Mouse (Mus musculus) cerebellum, adult 9-11 months (tissue): ENCODE data around the gene Fbxw11.
A peak's percentile ranks its signal among the peaks of the same experiment; 100 is the strongest.
"Not testable (repeated sequence)": the region's sequence is repeated elsewhere in the genome, so short reads cannot be mapped to it uniquely, and the experiment has no call there.

ENCODE experiments used
- DNase-seq: peaks from one replicate; pipeline ENCODE4 v3.0.0; 2022

Fbxw11 gene

DNA sequence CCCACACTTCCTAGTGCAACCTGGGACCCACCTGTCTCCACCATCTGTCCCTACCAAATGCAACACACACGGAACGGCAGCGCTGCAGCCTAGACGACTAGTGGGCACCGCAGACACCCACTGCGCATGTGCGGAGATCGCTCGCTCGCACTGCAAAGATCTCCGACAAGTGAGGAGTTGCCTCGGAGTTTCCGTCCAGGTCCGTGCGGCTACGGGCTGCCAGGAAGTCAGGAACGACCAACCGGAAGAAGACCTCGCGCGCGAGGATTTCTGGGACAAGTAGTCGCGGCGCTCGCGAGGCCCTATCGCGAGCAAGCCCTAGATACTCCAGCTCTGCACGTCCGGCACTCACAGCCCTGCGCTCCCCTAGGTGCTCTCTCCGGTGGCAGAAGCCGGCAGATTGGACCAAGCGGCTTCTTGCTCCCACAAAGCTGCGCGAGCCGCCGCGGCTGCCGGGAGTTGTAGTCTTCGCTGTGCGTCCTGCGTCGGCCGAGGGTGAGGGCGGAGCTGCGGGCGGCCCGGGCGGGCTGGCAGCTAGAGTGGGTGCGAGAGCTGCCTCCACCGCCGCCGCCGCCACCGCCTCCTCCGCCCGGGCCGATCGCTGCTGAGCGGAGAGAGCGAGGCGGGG, at the start of gene Fbxw11:
Fbxw11 (plus strand) TSS at position 476 of the 628 bp plus-strand sequence.
- DNase-seq = peak; percentile 99

DNA sequence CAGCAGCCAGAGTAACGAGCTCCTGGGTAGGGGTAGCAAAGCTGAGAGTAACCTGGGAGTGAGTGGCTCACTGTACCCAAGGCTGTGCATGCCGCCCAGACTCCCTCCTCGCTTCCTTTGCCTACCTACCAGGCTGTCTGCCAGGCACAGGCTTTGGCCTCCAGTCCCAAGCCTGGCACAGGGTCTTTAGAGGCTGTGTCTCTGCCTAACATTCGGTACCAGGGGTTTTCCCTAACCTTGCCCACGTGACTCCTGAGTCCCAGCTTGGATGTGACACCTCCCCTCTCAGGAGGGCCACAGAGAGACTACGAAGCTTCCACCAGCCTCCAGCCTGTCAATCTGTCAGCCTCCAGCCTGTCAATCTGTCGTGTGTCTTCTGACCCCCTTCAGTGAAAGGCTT, 49.4 kb upstream of the Fbxw11 start:
- DNase-seq = peak; percentile 71

DNA sequence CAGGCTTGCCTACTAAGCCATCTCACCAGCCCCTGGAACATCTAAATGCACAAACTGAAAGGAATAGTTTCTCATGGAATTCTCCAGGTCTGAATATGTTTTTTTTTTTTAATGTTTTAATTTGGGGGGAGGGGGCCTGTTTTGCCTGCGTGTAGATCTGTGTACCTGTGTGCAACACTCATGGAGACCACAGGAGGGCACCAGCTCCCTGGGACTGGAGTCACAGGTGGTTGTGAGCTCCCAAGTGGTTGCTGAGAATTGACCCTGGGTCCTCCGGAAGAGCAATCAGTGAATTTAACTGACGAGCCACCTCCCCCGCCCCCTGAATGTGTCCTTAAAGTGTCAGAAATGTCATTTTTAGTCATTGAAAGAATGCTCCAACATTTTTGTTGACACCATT, 48.4 kb upstream of the Fbxw11 start:
- DNase-seq = no peak

DNA sequence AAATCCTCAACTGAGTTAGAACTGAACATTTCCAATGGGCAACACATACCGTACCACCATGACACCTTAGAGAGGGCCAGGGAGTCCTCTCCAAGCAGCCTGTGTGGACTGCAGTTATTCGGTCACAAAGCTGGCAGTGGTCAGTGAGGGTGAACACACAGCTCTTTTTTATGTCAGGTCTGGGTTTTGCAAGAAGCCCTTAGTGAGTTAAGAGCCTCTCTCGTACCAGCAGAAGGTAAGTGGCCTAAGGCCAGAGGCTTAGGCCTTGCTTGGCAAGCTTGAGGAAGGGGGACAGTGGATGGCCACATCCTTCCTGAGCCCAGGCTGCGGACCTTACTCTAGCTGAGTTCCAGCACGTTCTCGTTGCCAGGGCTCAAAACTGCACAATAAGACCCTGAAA, 42.2 kb upstream of the Fbxw11 start:
- no peak for DNase-seq

DNA sequence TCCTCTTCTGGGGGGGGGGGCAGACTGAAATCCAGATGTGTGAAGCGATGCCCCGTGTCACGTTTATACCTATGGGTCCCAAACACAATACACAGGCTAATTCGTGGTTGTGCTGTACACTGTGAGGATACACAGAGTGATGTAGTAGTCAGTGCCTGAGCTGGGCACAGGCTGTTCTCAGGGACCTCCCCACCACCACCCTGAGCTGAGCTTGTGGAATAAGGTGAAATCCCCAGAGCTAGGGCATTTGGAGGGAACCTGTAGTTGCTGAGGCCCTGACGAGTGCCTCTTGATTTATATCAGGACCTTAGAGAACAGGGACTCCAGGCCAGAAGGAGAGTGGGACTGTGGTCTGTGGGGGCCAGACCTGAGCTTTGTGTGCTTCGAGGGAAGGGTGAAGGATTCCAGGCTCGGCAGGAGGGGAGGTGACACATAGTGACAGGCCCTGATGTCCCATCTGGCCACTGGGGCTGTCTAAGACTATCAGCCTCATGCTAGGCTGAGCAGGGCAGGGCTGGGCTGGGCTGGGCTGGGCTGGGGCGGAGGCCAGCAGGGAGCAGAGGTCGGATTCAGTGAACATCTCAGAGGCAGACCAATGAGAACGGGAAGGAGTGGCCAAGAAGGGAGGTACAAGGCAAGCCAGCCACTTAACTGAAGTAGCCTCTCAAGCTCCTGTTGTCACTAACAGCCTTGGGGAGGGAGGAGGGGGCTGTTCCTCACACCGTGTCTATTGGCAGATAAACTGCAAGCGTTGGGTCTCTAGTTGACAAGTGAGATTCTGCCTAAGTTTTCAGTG, 40.8 kb upstream of the Fbxw11 start:
- DNase-seq = peak; percentile 60

DNA sequence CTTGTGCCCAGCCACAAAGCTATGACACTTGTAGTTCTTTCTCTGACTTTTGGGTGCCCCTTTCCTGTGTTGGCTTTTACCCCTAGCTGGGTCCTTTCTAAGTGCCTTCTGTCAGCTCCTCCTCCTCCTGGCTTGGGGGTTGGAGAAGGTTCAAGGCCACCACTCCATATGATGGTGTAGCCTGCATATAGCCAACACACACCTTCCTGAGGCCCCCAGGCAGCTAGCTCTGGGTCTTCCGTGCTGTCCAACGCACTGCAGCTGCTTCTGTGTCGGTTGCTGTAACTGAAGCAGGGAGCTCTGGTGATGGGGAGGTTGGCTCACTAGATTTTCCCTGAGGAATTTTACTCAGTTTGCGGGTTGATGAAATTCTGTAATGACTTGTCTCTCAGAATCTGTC, 37.9 kb upstream of the Fbxw11 start:
- DNase-seq = peak; percentile 44

DNA sequence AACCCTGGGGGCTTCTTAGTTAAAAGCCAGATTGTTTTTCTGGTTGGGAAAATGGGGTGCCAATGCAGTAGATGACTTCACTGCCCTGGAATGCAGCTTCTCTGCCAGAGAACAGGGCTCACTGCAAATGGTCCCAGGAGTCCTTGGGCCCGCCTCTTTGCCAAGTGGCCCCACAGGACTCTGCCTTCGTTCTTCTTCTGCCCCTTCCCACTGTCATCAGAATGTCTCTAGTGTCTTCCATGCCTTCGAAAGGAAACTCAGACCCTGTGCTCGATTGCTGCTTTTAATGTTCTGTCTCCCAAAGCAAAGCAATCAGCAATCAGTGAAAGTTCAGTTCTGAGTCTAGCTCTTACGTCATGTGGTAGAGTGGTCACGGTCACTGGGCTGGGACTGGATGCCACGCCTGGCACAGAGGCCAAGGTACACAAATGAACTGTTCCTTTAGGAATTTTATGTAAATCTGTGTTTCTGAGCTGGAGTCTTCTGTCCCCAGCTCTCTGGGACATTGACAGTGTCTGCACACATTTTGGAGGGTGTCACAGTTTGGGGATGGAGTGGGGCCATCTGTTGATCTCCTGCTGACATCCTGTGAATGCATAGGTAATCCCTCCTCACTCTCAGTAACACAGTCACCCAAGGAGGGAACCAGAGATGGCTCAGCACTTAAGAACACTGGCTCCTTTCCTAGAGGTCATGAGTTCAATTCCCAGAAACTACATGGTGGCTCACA, 37.2 kb upstream of the Fbxw11 start:
- peak; percentile 74 for DNase-seq

DNA sequence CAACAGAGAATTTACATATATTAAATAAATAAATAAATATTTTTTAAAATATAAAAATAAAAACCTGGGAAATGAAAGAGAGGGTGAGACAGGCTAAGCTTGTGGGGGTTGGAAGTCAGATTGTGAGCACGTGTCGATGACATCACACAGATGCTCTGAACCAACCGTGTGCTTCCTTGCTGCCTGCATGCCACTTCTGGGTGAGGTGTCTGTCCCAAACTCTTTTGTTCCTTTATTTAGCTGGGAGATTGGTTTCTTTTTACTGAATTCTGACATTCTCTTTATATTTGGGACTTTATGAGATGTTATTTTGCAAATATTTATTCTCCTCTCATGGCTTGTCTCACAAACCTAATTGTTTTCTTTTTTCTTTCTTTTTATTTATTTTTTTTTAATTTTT, 36.6 kb upstream of the Fbxw11 start:
- no peak for DNase-seq

DNA sequence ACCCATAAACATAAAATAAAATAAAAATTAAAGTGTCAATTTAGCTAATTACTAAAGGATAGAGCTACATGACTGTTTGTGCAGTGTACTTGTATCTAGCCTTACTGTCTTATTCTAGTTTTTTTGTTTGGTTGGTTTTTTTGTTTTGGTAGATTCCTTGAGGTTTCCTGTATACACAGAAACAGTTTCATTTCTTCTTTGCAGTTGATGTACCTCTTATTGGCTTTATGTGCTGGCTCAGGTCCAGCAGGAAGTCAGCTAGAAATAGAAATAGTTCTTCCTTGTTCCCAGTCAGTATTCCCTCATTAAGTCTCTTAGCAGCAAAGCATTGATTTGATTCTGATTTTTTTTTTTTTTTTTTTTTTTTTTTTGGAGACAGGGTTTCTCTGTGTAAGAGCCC, 35.2 kb upstream of the Fbxw11 start:
- no peak for DNase-seq

DNA sequence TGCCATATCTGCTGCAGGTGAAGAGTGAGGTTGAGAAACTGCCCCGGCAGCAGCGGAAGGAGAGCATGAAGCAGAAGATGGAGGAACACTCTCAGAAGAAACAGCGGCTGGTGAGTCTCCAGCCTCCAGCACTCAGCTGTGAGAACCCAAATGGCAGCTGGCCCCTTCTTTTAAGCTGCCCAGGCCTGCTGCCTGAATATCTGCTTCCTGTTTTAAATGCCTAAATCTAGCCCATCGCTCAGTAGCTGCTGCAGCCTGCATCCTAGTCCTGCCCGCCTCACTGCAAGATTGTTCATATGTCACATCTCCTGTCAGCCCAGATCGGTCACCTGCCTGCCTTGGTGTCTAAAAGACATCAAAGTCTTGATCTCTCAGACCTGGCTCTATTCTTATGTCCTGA, 31.9 kb upstream of the Fbxw11 start:
- DNase-seq = no peak

DNA sequence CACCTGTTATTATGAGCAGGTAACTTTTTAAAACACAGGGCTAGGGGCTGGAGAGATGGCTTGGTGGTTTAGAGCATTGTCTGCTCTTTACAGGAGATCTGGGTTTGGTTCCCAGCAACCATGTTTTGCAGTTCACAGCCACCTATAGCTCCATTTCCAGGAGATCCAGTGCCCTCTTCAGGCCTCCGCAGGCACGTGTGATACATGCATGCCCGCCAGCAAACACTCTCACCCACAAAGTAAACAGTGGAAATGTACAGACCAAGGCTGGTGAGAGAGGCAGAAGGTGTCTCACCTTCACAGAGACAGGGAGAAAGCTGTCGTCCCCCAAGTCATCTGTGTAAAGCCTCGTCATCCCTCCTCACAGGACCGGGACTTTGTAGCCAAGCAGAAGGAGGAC, 30.2 kb upstream of the Fbxw11 start:
- no peak for DNase-seq

DNA sequence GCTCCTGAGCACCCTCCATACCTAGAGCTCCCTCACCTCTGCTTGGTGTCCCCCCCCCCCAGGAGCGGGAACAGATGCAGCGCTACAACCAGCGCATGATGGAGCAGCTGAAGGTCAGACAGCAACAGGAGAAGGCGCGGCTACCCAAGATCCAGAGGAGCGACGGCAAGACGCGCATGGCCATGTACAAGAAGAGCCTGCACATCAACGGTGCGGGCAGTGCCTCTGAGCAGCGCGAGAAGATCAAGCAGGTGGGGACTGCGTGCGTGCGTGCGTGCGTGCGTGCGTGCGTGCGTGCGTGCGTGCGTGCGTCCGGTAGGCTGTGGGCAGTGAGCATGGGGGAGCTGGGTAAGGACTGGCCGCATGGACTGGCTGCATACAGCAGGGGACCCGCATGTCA, 28.1 kb upstream of the Fbxw11 start:
- peak; percentile 46 for DNase-seq

DNA sequence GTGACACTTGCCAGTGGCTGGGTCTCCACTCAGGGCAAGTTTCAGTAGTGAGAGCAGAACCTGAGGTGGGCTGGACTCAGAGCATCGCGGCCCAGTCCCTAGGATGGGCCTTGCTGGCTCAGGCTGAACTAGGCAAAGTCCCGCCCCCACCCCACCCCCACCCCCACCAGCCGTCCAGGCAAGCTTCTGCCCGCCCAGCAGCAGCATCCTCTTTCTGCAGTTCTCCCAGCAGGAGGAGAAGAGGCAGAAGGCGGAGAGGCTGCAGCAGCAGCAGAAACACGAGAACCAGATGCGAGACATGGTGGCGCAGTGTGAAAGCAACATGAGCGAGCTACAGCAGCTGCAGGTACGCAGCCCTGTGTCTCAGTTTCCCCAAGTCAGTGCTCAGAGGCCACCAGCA, 27.0 kb upstream of the Fbxw11 start:
- DNase-seq = no peak

DNA sequence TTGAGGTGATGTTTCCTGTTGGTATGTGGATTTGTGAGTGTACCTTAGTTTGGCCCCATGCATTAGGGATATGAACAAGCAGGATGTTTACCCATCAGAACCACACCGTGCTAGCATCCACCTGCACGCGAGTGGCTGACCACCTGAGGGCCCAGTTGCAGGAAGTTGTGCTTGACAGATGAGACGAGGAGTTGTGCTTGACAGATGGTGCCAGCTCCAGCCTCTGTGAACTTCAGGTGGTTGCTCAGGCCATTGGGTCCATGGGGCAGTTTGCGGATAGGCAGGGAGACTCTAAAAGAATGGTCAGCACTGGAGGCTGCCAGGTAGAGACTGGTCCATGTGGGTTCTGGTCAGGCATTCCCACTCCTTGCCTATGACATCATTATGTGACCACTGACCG, 26.4 kb upstream of the Fbxw11 start:
- DNase-seq = peak; percentile 58

DNA sequence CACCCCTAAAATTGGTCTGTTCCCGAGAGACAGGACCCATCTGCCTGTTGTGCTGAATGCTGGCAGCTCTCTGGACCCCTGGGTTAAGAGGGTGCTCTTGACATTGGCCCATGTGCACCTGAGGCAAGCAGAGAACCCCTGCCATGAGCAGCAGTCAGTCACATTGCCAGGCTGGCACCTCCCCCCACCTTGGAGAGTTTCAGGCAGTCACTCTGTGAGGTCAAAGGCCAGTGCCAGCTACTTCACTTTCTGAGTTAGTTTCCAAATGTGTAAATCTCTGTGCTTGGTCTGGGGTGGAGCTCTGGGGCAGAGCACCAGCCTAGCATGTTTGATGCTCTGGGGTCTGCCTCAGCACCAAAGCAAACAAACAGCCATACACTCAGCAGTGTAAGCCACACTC, 24.5 kb upstream of the Fbxw11 start:
- DNase-seq = peak; percentile 64

DNA sequence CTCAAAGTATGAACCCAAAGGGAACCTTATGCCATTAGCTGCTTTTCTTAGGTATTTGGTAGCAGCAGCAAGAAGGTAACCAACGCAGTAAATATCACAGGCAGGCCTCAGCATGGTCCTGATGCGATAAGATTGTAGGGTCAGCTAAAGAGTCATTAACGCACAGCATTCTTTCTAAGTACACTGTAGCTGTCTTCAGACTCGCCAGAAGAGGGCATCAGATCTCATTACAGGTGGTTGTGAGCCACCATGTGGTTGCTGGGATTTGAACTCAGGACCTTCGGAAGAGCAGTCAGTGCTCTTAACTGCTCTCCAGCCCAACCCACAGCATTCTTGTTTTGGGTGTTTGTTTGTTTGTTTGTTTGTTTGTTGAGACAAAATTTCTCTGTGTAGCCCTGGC, 23.9 kb upstream of the Fbxw11 start:
- not testable (repeated sequence) for DNase-seq

DNA sequence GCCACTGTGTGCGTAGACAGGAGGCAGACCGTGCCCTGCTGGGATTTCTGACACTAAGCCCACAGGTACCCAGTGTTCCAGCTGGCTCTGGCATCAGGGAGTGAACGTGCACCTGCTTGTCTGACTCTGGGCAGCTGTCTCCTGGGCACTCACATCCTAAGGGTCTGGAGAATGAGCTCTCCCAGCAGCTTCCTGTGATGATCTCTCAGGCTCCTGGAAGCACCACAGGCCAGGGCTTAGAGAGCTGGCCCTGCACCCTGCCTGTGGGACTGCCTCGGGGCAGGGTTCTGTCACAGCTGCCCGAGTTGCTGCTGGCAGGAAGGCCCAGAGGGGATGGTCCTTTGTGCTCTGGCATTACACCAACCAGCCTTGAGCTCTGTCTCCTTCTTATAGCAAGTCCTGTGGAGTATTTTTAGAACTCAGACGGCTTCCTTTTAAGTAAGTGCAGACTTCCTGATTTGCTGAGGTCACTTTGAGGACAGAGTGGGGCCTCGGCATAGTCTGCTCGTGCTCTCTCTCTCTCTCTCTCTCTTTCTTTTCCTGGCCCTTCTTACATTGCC, 23.2 kb upstream of the Fbxw11 start:
- DNase-seq = peak; percentile 62

DNA sequence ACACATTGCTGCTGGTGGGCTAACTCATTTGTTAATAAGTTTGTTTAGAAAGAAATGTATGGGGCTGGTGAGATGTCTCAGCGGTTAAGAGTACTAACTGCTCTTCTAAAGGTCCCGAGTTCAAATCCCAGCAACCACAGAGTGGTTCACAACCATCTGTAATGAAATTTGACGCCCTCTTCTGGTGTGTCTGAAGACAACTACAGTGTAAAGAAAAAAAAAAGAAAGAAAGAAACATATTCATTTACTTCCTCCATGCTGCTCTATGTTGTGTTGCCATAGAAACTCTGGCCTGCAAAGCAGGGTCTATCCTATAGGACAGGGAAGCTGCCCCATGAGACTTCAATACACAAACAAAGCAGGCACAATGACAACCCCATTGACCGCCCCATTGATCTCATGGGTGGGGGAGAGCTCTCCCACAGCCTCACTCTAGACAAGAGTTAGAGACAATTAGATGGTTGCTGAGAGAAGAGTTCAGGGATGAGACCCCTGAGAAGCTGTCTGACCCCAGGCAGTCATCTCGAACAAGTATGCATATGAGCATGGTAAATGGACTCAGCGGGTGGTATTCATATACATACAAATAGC, 22.6 kb upstream of the Fbxw11 start:
- no peak for DNase-seq

DNA sequence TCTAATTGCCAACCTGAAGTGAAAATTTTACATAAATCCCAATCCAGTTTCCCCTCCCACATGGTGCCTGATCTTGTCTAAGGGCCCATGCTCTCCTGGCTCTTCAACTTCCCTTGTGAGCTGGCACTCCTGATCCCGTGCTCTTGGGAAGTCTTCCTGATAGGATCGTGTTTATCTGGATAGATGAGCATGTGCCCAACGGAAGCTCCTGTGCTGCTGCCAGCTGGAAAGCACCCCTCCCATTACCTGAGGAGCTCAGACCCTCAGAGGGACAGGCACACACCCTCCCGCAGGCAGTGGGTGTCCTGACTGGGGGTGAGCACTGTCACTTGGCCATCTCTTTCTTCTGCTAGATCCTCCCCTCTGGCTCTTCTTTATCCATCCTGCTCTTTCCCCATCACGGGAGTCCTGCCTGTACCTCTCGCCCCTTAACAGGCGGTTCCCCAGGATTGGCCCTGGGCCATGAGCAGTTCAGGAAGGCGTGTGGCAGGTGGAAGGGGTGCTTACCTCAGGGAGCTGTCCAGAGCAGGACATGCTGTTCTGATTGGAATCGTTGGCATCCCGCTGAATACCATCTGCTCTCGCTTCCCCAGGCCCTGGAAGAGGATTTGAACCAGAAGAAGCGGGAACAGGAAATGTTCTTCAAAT, 20.6 kb upstream of the Fbxw11 start:
- DNase-seq = peak; percentile 99

DNA sequence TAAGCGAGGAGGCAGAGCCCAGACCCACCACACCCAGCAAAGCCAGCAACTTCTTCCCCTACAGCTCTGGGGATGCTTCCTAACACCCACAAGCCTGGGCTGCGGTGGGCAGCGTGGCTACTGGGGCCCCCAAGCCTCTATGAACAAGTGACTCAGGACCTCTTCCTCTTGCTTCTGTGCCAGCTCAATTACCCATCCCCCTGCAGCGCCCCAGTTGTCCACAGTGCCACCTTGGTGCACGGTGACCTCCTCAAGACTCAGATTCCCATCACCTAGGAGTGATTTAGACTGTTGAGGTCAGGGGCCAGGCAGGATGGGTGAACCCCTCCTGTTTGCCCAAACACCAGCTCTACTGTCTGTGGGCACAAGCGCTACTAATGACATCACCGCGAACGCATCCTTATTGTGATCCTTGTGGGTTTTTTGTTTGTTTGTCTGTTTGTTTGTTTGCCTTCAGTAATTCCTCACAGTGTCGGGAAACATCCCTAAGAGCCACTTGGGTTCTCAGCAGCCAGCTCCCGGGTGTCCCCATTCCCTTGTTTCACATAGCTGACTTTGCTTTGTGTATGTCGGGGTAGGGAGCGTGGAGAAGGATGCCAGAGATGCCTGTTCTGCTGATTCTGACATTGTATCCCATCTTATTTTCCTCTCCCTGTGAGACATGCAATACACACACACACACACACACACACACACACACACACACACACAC, 19.9 kb upstream of the Fbxw11 start:
- no peak for DNase-seq

DNA sequence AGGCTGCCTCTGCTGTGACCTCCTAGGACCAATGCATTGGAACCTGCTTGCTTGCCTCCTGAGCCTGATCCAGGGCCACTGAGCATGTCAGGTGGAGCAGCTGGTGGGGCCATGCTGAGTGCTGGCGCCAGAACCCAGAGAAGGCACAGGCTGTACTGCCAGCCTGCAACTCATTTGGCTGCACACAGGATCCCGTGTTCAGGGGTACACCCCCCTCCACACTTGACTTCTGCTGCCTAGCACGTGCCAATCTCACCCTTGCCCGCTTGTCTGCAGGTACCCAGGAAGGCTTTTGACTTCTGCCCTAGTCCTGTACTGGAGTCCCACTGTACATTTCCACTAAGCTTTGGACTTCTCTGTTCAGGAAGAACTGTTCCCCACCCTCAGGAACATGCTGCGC, 19.3 kb upstream of the Fbxw11 start:
- peak; percentile 99 for DNase-seq

DNA sequence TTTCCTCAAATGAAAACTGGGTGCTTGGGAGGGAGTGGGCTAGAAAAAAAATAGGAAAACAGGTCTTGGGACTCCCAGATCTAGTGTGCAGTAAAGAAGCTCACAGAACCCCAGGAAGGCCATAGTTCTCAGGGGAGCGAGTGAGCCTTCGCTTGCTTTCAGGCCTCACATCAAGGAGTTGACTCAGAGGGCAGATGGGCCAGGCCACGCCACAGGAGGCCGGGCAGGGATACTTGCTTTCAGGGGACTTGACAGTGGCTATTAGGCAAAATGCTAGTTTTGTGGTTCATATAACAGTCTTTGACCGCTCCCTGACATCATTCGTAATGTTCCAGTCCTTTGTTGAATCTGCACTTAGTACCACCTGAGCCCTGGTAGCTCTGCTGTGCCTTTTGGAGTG, 18.6 kb upstream of the Fbxw11 start:
- peak; percentile 77 for DNase-seq
